ENCODE assay signal across 9 mouse cellular contexts in genomic region chr1:193338363-193338995, GRCm38 (mm10). TPM values are rescaled to one million over a fixed set of nuclear protein-coding genes. Genes with fewer than 3 reads are reported as not detected.
DNase-seq lines count a peak whose midpoint lies in the region; ATAC-seq lines count a peak whose summit lies in the region.
"Had no signal": no experiment of that assay in that cellular context is flagged by ENCODE, and none has a peak within 500 bp of the region (broad histone marks: within the 10 kb centered on the region; RNA-seq: fewer than 3 reads in every experiment).

No protein-coding gene starts in this region.

- no peak overlapping the region for H3K9ac ChIP-seq in midbrain, embryonic 14.5 days (replicated peaks; ENCODE audit: low read length)
- no peak overlapping the region for H3K9ac ChIP-seq in midbrain, embryonic 13.5 days (replicated peaks)
- H3K9ac ChIP-seq in midbrain, embryonic 15.5 days, result no peak overlapping the region
- H3K9ac ChIP-seq in liver, embryonic 11.5 days (ENCODE audit: low read depth, low read length), result no peak overlapping the region

- peak; percentile 33 for DNase-seq in midbrain, embryonic 14.5 days
- DNase-seq in frontal cortex, postnatal 14 days (ENCODE audit: low spot score in 2 of 2), result peak; percentile 40 to 65
- DNase-seq in thymus, postnatal 14 days, result peak; percentile 88
- DNase-seq in kidney, adult 9 months, result no peak
- DNase-seq in kidney, postnatal 14 days, result no peak
- no peak for DNase-seq in liver, embryonic 11.5 days (ENCODE audit: low spot score)

- H3K4me1 ChIP-seq in midbrain, embryonic 14.5 days (ENCODE audit: control insufficient read depth, insufficient read depth, low read length), result 0 out of 2 replicates have a peak, but pooled peaks cover 8% of the 10 kb centered on the region
- H3K4me1 ChIP-seq in midbrain, embryonic 13.5 days (replicated peaks), result peaks cover 18% of the 10 kb centered on the region
- peaks cover 19% of the 10 kb centered on the region for H3K4me1 ChIP-seq in midbrain, embryonic 15.5 days
- H3K4me1 ChIP-seq in liver, embryonic 11.5 days (replicated peaks; ENCODE audit: control insufficient read depth, insufficient read depth, low read length), result no peaks in the 10 kb centered on the region

- H3K4me2 ChIP-seq in midbrain, embryonic 14.5 days (ENCODE audit: low read length), result no peak overlapping the region
- no peak overlapping the region for H3K4me2 ChIP-seq in midbrain, embryonic 13.5 days (replicated peaks)
- H3K4me2 ChIP-seq in midbrain, embryonic 15.5 days, result no peak overlapping the region
- no peak overlapping the region for H3K4me2 ChIP-seq in liver, embryonic 11.5 days

- 0 out of 2 replicates have a peak overlapping the region, but pooled peaks have one; percentile 1 for H3K27ac ChIP-seq in midbrain, embryonic 14.5 days (replicated peaks; ENCODE audit: low read depth, low read length)
- no peak overlapping the region for H3K27ac ChIP-seq in midbrain, embryonic 13.5 days
- peak overlapping the region; percentile 32 for H3K27ac ChIP-seq in midbrain, embryonic 15.5 days
- no peak overlapping the region for H3K27ac ChIP-seq in liver, embryonic 11.5 days (ENCODE audit: low read depth, low read length)

- H3K9me3 ChIP-seq in midbrain, embryonic 14.5 days (ENCODE audit: control insufficient read depth, low read length), result no peaks in the 10 kb centered on the region
- no peaks in the 10 kb centered on the region for H3K9me3 ChIP-seq in midbrain, embryonic 13.5 days
- no peaks in the 10 kb centered on the region for H3K9me3 ChIP-seq in midbrain, embryonic 15.5 days
- no peaks in the 10 kb centered on the region for H3K9me3 ChIP-seq in liver, embryonic 11.5 days (ENCODE audit: control insufficient read depth, low read length)

- ATAC-seq in midbrain, embryonic 14.5 days (ENCODE audit: low FRiP score, low TSS enrichment), result no peak
- ATAC-seq in midbrain, embryonic 13.5 days, result no peak
- peak; percentile 46 for ATAC-seq in midbrain, embryonic 15.5 days (replicated peaks)
- no peak for ATAC-seq in liver, embryonic 11.5 days (replicated peaks; ENCODE audit: low FRiP score)
- ATAC-seq: Patski had no signal

- H3K27me3 ChIP-seq in midbrain, embryonic 14.5 days (ENCODE audit: control insufficient read depth, insufficient read depth, low read length), result no peaks in the 10 kb centered on the region
- H3K27me3 ChIP-seq in midbrain, embryonic 13.5 days, result no peaks in the 10 kb centered on the region
- no peaks in the 10 kb centered on the region for H3K27me3 ChIP-seq in midbrain, embryonic 15.5 days (replicated peaks)
- no peaks in the 10 kb centered on the region for H3K27me3 ChIP-seq in liver, embryonic 11.5 days (replicated peaks; ENCODE audit: control insufficient read depth, insufficient read depth, low read length)
- H3K27me3 ChIP-seq: Patski had no signal

- 83% methylated on average over 9 of the region's 9 CpGs for WGBS in midbrain, embryonic 14.5 days
- WGBS in midbrain, embryonic 13.5 days, result 86% methylated on average over 9 of the region's 9 CpGs
- WGBS in midbrain, embryonic 15.5 days, result 73% methylated on average over 9 of the region's 9 CpGs
- WGBS in liver, embryonic 11.5 days, result 85% methylated on average over 9 of the region's 9 CpGs

- no peaks in the 10 kb centered on the region for H3K36me3 ChIP-seq in midbrain, embryonic 14.5 days (ENCODE audit: control insufficient read depth, insufficient read depth, low read length)
- H3K36me3 ChIP-seq in midbrain, embryonic 13.5 days, result no peaks in the 10 kb centered on the region
- no peaks in the 10 kb centered on the region for H3K36me3 ChIP-seq in midbrain, embryonic 15.5 days (replicated peaks)
- no peaks in the 10 kb centered on the region for H3K36me3 ChIP-seq in liver, embryonic 11.5 days (ENCODE audit: control insufficient read depth, insufficient read depth, low read length)

- no peak overlapping the region for H3K4me3 ChIP-seq in midbrain, embryonic 14.5 days (replicated peaks; ENCODE audit: low read depth, low read length)
- no peak overlapping the region for H3K4me3 ChIP-seq in midbrain, embryonic 13.5 days (replicated peaks)
- no peak overlapping the region for H3K4me3 ChIP-seq in midbrain, embryonic 15.5 days
- no peak overlapping the region for H3K4me3 ChIP-seq in liver, embryonic 11.5 days (ENCODE audit: low read depth, low read length)

RNA-seq across cellular contexts. Expression of gene Camk1g, which starts 31.6 kb away (rescaled TPM):
- polyA plus RNA-seq in midbrain, embryonic 14.5 days (2014; fragmentation: Nextera tagmentation; extraction: Ambion mirVana), result 46.0 and 47.7 TPM in 2 replicates
- 42.5 and 43.0 TPM in 2 replicates for polyA plus RNA-seq in midbrain, embryonic 13.5 days (2015; fragmentation: Nextera tagmentation; extraction: Ambion mirVana)
- 54.4 and 57.0 TPM in 2 replicates for polyA plus RNA-seq in midbrain, embryonic 15.5 days (2015; fragmentation: Nextera tagmentation; extraction: Ambion mirVana)
- polyA plus RNA-seq in liver, embryonic 11.5 days (2014; fragmentation: Nextera tagmentation; extraction: Ambion mirVana), result 3.3 TPM in 2 replicates

Comparison
In these comparisons a context has a peak if more than half of its experiments do, and no peak if none do; other contexts are left out.
1. H3K27ac ChIP-seq: peak in midbrain, embryonic 14.5 days (single experiment) and midbrain, embryonic 15.5 days (single experiment); none in midbrain, embryonic 13.5 days (single experiment) and liver, embryonic 11.5 days (single experiment).
2. DNase-seq: peak in midbrain, embryonic 14.5 days (single experiment), frontal cortex, postnatal 14 days (2 of 2) and thymus, postnatal 14 days (single experiment); none in kidney, adult 9 months (single experiment), kidney, postnatal 14 days (single experiment) and liver, embryonic 11.5 days (single experiment).
3. RNA of gene Camk1g, which starts 31.6 kb away (polyA plus RNA-seq): 54.4 to 57.0 TPM in midbrain, embryonic 15.5 days, 46.0 to 47.7 TPM in midbrain, embryonic 14.5 days and 42.5 to 43.0 TPM in midbrain, embryonic 13.5 days; 3.3 TPM in liver, embryonic 11.5 days; every median in the first group is over 10 times any median in the second.